Mouse (Mus musculus) cerebellum, adult 2 months (tissue): Measurements from ENCODE around the gene Fastkd3. TPM values are rescaled to one million over a fixed set of nuclear protein-coding genes. Genes with fewer than 3 reads are reported as not detected.
A peak's percentile ranks its signal among the peaks of the same experiment; 100 is the strongest.
"Not testable (repeated sequence)": the region's sequence is repeated elsewhere in the genome, so short reads cannot be mapped to it uniquely, and the experiment has no call there.

ENCODE experiments used
- DNase-seq, 2 experiments: peaks; one replicate each; pipeline ENCODE4 v3.0.0; 2021
- H3K27ac ChIP-seq: fragments of 200-500 bp; 2 replicates; pipeline ENCODE4 v1.5.1; 2012; ENCODE audit warnings: low read length, control low read depth, inconsistent platforms; ENCODE audit not compliant: insufficient read depth
- H3K27me3 ChIP-seq: fragments of 200-500 bp; 2 replicates; pipeline ENCODE4 v1.6.1; 2012; ENCODE audit warnings: inconsistent platforms, mild to moderate bottlenecking, low read length, moderate library complexity; ENCODE audit not compliant: control insufficient read depth, insufficient read depth
- H3K4me1 ChIP-seq: fragments of 200-500 bp; 2 replicates; pipeline ENCODE4 v1.6.1; 2011; ENCODE audit warnings: low read length; ENCODE audit not compliant: control insufficient read depth, insufficient read depth
- H3K4me3 ChIP-seq: fragments of 200-500 bp; replicated peaks from 2 replicates; pipeline ENCODE3; 2011; ENCODE audit warnings: mild to moderate bottlenecking, low read depth, low read length, control low read depth; ENCODE audit not compliant: insufficient read depth
- CTCF ChIP-seq: fragments of 200-500 bp; IDR thresholded peaks from 2 replicates; pipeline ENCODE4 v1.5.1; 2011; ENCODE audit warnings: low read depth, mild to moderate bottlenecking, control low read depth, low read length, moderate library complexity, borderline replicate concordance; ENCODE audit not compliant: insufficient read depth
- POLR2A ChIP-seq: fragments of 200-500 bp; IDR thresholded peaks from 2 replicates; pipeline ENCODE4 v1.6.1; 2011; ENCODE audit warnings: low read length, control low read depth, borderline replicate concordance; ENCODE audit not compliant: insufficient read depth
- WGBS: fragments of 180-500 bp; shearing (Covaris S2); methylation state at CpG from one replicate; pipeline ENCODE4 v1.1.7; 2018; 5-methylcytosine and 5-hydroxymethylcytosine counted together
- polyA plus RNA-seq: library from polyadenylated mRNA; depleted of rRNA; stranded (reverse); fragments of >200 nt; gene quantifications from 2 replicates; pipeline ENCODE4 v1.2.3, GENCODE M21; 2012; rRNA removed

Fastkd3 gene
- polyA plus RNA-seq: 19.5 and 19.6 TPM in 2 replicates

- H3K27ac ChIP-seq: peak within 1 kb of the TSS; percentile 9; the same call in 1 of the 2 replicates
- no peaks in the 10 kb centered on the region; the same call in 1 of the 2 replicates for H3K4me1 ChIP-seq
- 1% methylated on average over 81 of the region's 81 CpGs for WGBS
- no peaks in the 10 kb centered on the region for H3K27me3 ChIP-seq
- no peak for TF ChIP-seq CTCF
- peak; percentile 90 for TF ChIP-seq POLR2A
- DNase-seq: peak; percentile 98 to 99
- H3K4me3 ChIP-seq: peak within 1 kb of the TSS; percentile 86
These were observed at the start of gene Fastkd3, which contains the start of gene Mtrr for GRCm38 (mm10) chr13:68581747-68582516. TSS of gene Fastkd3 (plus strand) at chr13:68582234. TSS of gene Mtrr (minus strand) at chr13:68582149.

- peak; percentile 39; the same call in 1 of the 2 replicates for TF ChIP-seq CTCF
- H3K4me1 ChIP-seq, H3K4me3 ChIP-seq, DNase-seq, H3K27me3 ChIP-seq, H3K27ac ChIP-seq: not testable (repeated sequence)
- WGBS: 20% methylated on average over 6 of the region's 6 CpGs
These were observed 28.6 kb upstream of the Fastkd3 start for GRCm38 (mm10) chr13:68553391-68553790.

GRCm38 (mm10) chr13:68568110-68568509, 13.9 kb upstream of the Fastkd3 start:
- Histone ChIP-seq H3K4me1 (no peaks in the 10 kb centered on the region), H3K27me3 (no peaks in the 10 kb centered on the region), H3K27ac (no peak overlapping the region), H3K4me3 (no peak overlapping the region)
- WGBS: 95% methylated on average over 9 of the region's 9 CpGs
- DNase-seq: no peak
- TF ChIP-seq POLR2A (no peak), CTCF (no peak)

- 81% methylated on average over 11 of the region's 11 CpGs for WGBS
- no peak overlapping the region for H3K27ac ChIP-seq
- DNase-seq: no peak
- no peak overlapping the region for H3K4me3 ChIP-seq
- no peaks in the 10 kb centered on the region for H3K4me1 ChIP-seq
- H3K27me3 ChIP-seq: no peaks in the 10 kb centered on the region
- TF ChIP-seq POLR2A (no peak), CTCF (no peak)
These were observed 13.5 kb upstream of the Fastkd3 start for GRCm38 (mm10) chr13:68568548-68568947.

- Histone ChIP-seq H3K27me3 (no peaks in the 10 kb centered on the region), H3K27ac (no peak overlapping the region), H3K4me3 (no peak overlapping the region), H3K4me1 (no peaks in the 10 kb centered on the region)
- WGBS: 56% methylated on average over 17 of the region's 17 CpGs
- peak; percentile 63; the same call in 1 of the 2 replicates for TF ChIP-seq CTCF
- TF ChIP-seq POLR2A: no peak
- DNase-seq: peak; percentile 45 to 48
These were observed 12.3 kb upstream of the Fastkd3 start for GRCm38 (mm10) chr13:68569589-68570336.

- no peaks in the 10 kb centered on the region for H3K4me1 ChIP-seq
- DNase-seq: no peak
- TF ChIP-seq POLR2A: no peak
- TF ChIP-seq CTCF: no peak
- no peak overlapping the region for H3K4me3 ChIP-seq
- WGBS: 70% methylated on average over 19 of the region's 19 CpGs
- H3K27me3 ChIP-seq: no peaks in the 10 kb centered on the region
- no peak overlapping the region for H3K27ac ChIP-seq
These were observed 9.8 kb upstream of the Fastkd3 start for GRCm38 (mm10) chr13:68572247-68572646.

- no peaks in the 10 kb centered on the region for H3K4me1 ChIP-seq
- WGBS: 72% methylated on average over 10 of the region's 10 CpGs
- no peak for TF ChIP-seq CTCF
- no peak for TF ChIP-seq POLR2A
- no peak overlapping the region for H3K27ac ChIP-seq
- no peaks in the 10 kb centered on the region for H3K27me3 ChIP-seq
- H3K4me3 ChIP-seq: no peak overlapping the region
- DNase-seq: no peak
These were observed 8.8 kb upstream of the Fastkd3 start for GRCm38 (mm10) chr13:68572966-68573913.
